Mouse (Mus musculus): Measurements from ENCODE around the gene Chd5.

DNA sequence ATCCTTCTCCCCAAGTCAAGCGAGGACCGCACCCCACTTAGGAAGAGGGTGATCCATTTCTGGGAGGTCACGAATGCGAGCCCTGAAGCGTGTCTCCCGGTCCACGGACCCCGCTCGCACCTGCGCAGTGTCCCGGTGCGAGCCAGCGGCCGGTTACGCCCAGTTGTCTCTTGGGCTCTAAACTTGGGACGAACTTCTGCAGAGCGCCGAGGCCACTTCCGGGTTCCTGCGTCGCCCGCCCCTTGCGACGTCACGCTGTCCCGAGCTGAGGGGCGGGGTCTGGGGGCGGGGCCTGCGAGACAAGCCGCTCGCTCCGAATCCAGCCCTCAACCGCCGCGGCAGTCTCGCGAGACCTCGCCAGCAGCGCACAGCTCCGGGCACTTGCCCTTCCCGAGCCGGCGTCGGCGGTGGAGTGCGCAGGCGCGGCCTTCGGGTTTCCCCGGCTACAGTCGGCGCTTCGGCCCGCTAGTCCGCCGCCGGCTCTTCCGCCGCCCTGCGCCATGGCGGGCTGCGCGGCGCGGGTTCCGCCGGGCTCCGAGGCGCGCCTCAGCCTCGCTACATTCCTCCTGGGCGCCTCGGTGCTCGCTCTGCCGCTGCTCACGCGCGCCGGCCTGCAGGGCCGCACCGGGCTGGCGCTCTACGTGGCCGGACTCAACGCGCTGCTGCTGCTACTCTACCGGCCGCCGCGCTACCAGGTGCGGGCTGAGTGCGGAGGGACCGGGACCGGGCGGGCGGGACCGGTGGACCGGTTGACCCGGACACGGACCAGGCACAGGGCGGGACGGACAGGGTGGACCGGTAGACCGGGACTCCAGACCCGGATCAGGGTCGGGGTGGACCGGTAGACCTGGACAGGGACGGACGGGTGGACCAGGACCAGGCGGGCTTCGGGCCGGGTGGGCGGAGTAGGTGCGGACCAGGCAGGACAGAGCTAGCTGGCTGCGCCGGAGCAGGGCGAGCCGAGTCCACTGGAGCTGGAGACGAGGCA lies 41.3 kb upstream of the Chd5 start, which contains the start of gene Icmt:
- TF ChIP-seq CTCF (IDR thresholded peaks at IDR 0.05; ENCODE audit: control insufficient read depth, insufficient read depth, insufficient read length) (no peak), USF1 (IDR thresholded peaks at IDR 0.05; ENCODE audit: low read depth) (no peak), MAX (IDR thresholded peaks at IDR 0.05) (no peak), CEBPB (IDR thresholded peaks at IDR 0.05; ENCODE audit: low read depth) (no peak), FOSL1 (IDR thresholded peaks at IDR 0.05; ENCODE audit: insufficient read depth, low read length, poor library complexity, severe bottlenecking) (no peak), MYOG (IDR thresholded peaks at IDR 0.05; ENCODE audit: control insufficient read depth, extremely low read depth, insufficient read length) (no peak), MYOD1 (IDR thresholded peaks at IDR 0.05; ENCODE audit: control insufficient read depth, insufficient read length, low read depth) (no peak)

All from C2C12 (cell line).